Mouse (Mus musculus): ENCODE results near the gene Dnm3. TPM values are rescaled to one million over a fixed set of nuclear protein-coding genes. Genes with fewer than 3 reads are reported as not detected.

The Dnm3 gene
- total RNA-seq, 1 experiment: 0.49 TPM

DNA sequence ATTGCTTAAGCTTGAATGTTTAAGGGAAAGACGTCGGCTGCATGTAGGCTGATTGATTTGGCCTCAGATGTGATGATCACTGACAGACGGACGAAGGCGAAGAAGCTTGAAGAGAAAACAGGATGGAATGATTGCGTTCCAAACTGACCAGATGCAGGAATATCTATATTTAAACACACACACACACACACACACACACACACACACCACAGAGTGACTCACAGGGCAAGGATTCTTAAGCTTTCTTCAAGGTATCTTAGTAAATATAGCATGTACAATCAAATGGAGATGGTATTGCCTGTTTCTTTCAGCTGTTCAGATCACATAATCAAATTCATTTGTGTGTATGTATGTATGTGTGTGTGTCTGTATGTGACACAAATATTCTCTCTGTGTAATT is 425.1 kb downstream of the Dnm3 start:
- H3K9me3 ChIP-seq (ENCODE audit: control insufficient read depth, insufficient read depth, low read depth, low read length): no peaks in the 10 kb centered on the region
- no peak overlapping the region for H3K9ac ChIP-seq (ENCODE audit: insufficient read depth, low read depth, low read length, poor library complexity, severe bottlenecking)
- in situ Hi-C loops (cut with MboI; ENCODE audit: low sequenced_read_pairs in 2 of 2, unreplicated experiment in 2 of 2): no loop called here
- no peaks in the 10 kb centered on the region for H3K36me3 ChIP-seq (ENCODE audit: control insufficient read depth, insufficient read depth, low read length, poor library complexity, severe bottlenecking)
- H3K4me1 ChIP-seq (ENCODE audit: control insufficient read depth in 2 of 2, insufficient read depth in 2 of 2, low read length in 2 of 2, poor library complexity in 1 of 2): no peaks in the 10 kb centered on the region
- H3K4me3 ChIP-seq (ENCODE audit: insufficient read depth in 1 of 2, low read depth in 1 of 2, low read length in 2 of 2, poor library complexity in 1 of 2, severe bottlenecking in 1 of 2): no peak overlapping the region
- no peak for TF ChIP-seq HCFC1 (IDR thresholded peaks at IDR 0.05; ENCODE audit: borderline replicate concordance, insufficient read depth, low read length)
- TF ChIP-seq CHD2 (IDR thresholded peaks at IDR 0.05; ENCODE audit: low read depth, low read length): no peak
- TF ChIP-seq ZNF384 (IDR thresholded peaks at IDR 0.05; ENCODE audit: low read depth, low read length): no peak
- TF ChIP-seq MAFK (IDR thresholded peaks at IDR 0.05; ENCODE audit: insufficient read depth, low read depth, low read length): no peak
- no peak for TF ChIP-seq ZC3H11A (IDR thresholded peaks at IDR 0.05; ENCODE audit: borderline replicate concordance, low read depth, low read length)
- DNase-seq (ENCODE audit: low read depth, low spot score): no peak
- H3K27ac ChIP-seq (ENCODE audit: insufficient read depth, low read depth, low read length, poor library complexity, severe bottlenecking): no peak overlapping the region

GRCm38 (mm10) chr1:162052138-162052537 is 425.7 kb downstream of the Dnm3 start:
- no peak overlapping the region for H3K27ac ChIP-seq (ENCODE audit: insufficient read depth, low read depth, low read length, poor library complexity, severe bottlenecking)

GRCm38 (mm10) chr1:162051710-162052109 is 426.1 kb downstream of the Dnm3 start:
- Histone ChIP-seq H3K9ac (ENCODE audit: insufficient read depth, low read depth, low read length, poor library complexity, severe bottlenecking) (no peak overlapping the region), H3K36me3 (ENCODE audit: control insufficient read depth, insufficient read depth, low read length, poor library complexity, severe bottlenecking) (no peaks in the 10 kb centered on the region), H3K27ac (ENCODE audit: insufficient read depth, low read depth, low read length, poor library complexity, severe bottlenecking) (no peak overlapping the region), H3K4me1 (ENCODE audit: control insufficient read depth in 2 of 2, insufficient read depth in 2 of 2, low read length in 2 of 2, poor library complexity in 1 of 2) (no peaks in the 10 kb centered on the region), H3K4me3 (ENCODE audit: insufficient read depth in 1 of 2, low read depth in 1 of 2, low read length in 2 of 2, poor library complexity in 1 of 2, severe bottlenecking in 1 of 2) (no peak overlapping the region), H3K9me3 (ENCODE audit: control insufficient read depth, insufficient read depth, low read depth, low read length) (no peaks in the 10 kb centered on the region)
- DNase-seq (ENCODE audit: low read depth, low spot score): no peak
- in situ Hi-C loops (cut with MboI; ENCODE audit: low sequenced_read_pairs in 2 of 2, unreplicated experiment in 2 of 2): no loop called here
- TF ChIP-seq ZNF384 (IDR thresholded peaks at IDR 0.05; ENCODE audit: low read depth, low read length) (no peak), CHD2 (IDR thresholded peaks at IDR 0.05; ENCODE audit: low read depth, low read length) (no peak), ZC3H11A (IDR thresholded peaks at IDR 0.05; ENCODE audit: borderline replicate concordance, low read depth, low read length) (no peak), MAFK (IDR thresholded peaks at IDR 0.05; ENCODE audit: insufficient read depth, low read depth, low read length) (no peak), HCFC1 (IDR thresholded peaks at IDR 0.05; ENCODE audit: borderline replicate concordance, insufficient read depth, low read length) (no peak)

More at GRCm38 (mm10) chr1:162052138-162052537, 425.7 kb downstream of the Dnm3 start:
- Histone ChIP-seq H3K36me3 (ENCODE audit: control insufficient read depth, insufficient read depth, low read length, poor library complexity, severe bottlenecking) (no peaks in the 10 kb centered on the region), H3K9ac (ENCODE audit: insufficient read depth, low read depth, low read length, poor library complexity, severe bottlenecking) (no peak overlapping the region), H3K4me3 (ENCODE audit: insufficient read depth in 1 of 2, low read depth in 1 of 2, low read length in 2 of 2, poor library complexity in 1 of 2, severe bottlenecking in 1 of 2) (no peak overlapping the region), H3K4me1 (ENCODE audit: control insufficient read depth in 2 of 2, insufficient read depth in 2 of 2, low read length in 2 of 2, poor library complexity in 1 of 2) (no peaks in the 10 kb centered on the region), H3K9me3 (ENCODE audit: control insufficient read depth, insufficient read depth, low read depth, low read length) (no peaks in the 10 kb centered on the region)
- TF ChIP-seq ZC3H11A (IDR thresholded peaks at IDR 0.05; ENCODE audit: borderline replicate concordance, low read depth, low read length): no peak
- TF ChIP-seq MAFK (IDR thresholded peaks at IDR 0.05; ENCODE audit: insufficient read depth, low read depth, low read length): no peak
- no peak for TF ChIP-seq ZNF384 (IDR thresholded peaks at IDR 0.05; ENCODE audit: low read depth, low read length)
- no peak for TF ChIP-seq HCFC1 (IDR thresholded peaks at IDR 0.05; ENCODE audit: borderline replicate concordance, insufficient read depth, low read length)
- no peak for TF ChIP-seq CHD2 (IDR thresholded peaks at IDR 0.05; ENCODE audit: low read depth, low read length)
- no peak for DNase-seq (ENCODE audit: low read depth, low spot score)
- in situ Hi-C loops (cut with MboI; ENCODE audit: low sequenced_read_pairs in 2 of 2, unreplicated experiment in 2 of 2): no loop called here

DNA sequence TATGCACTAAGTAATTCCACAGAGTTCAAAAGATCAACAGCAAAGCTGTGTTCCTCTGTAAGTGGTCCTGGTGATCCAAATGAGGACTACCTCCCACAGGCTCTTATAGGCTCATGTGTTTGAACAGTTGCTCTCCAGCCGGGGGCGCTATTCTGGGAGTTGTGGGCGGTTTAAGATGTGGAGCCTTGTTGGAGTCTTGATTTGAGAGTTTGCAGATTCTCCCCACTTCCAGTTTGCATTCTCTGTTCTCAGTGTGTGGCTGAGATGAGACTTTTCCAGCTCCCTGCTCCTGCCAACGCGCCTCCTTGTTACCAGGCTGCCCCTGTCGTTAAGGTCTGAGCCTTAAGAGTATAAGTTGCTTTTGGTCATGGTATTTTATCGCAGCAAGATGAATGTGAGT is 430.2 kb downstream of the Dnm3 start:
- no peaks in the 10 kb centered on the region for H3K4me1 ChIP-seq (ENCODE audit: control insufficient read depth in 2 of 2, insufficient read depth in 2 of 2, low read length in 2 of 2, poor library complexity in 1 of 2)
- in situ Hi-C loops (cut with MboI; ENCODE audit: low sequenced_read_pairs in 2 of 2, unreplicated experiment in 2 of 2): no loop called here
- TF ChIP-seq ZC3H11A (IDR thresholded peaks at IDR 0.05; ENCODE audit: borderline replicate concordance, low read depth, low read length) (no peak), CHD2 (IDR thresholded peaks at IDR 0.05; ENCODE audit: low read depth, low read length) (no peak), HCFC1 (IDR thresholded peaks at IDR 0.05; ENCODE audit: borderline replicate concordance, insufficient read depth, low read length) (no peak), MAFK (IDR thresholded peaks at IDR 0.05; ENCODE audit: insufficient read depth, low read depth, low read length) (no peak), ZNF384 (IDR thresholded peaks at IDR 0.05; ENCODE audit: low read depth, low read length) (no peak)
- no peak for DNase-seq (ENCODE audit: low read depth, low spot score)
- no peak overlapping the region for H3K27ac ChIP-seq (ENCODE audit: insufficient read depth, low read depth, low read length, poor library complexity, severe bottlenecking)
- H3K36me3 ChIP-seq (ENCODE audit: control insufficient read depth, insufficient read depth, low read length, poor library complexity, severe bottlenecking): no peaks in the 10 kb centered on the region
- no peaks in the 10 kb centered on the region for H3K9me3 ChIP-seq (ENCODE audit: control insufficient read depth, insufficient read depth, low read depth, low read length)
- H3K9ac ChIP-seq (ENCODE audit: insufficient read depth, low read depth, low read length, poor library complexity, severe bottlenecking): no peak overlapping the region
- H3K4me3 ChIP-seq (ENCODE audit: insufficient read depth in 1 of 2, low read depth in 1 of 2, low read length in 2 of 2, poor library complexity in 1 of 2, severe bottlenecking in 1 of 2): no peak overlapping the region

Measured in ES-E14 (cell line).